Mouse (Mus musculus): Measurements from ENCODE around the gene Chml. TPM values are rescaled to one million over a fixed set of nuclear protein-coding genes. Genes with fewer than 3 reads are reported as not detected.

Chml gene
- 5.2 and 11.4 TPM in 2 replicates for total RNA-seq (2014; rRNA removed; ENCODE audit: low replicate concordance)
- polyA plus RNA-seq (2015; fragmentation: Nextera tagmentation; extraction: Ambion mirVana) = 1.8 and 1.9 TPM in 2 replicates

GRCm38 (mm10) chr1:175692246-175692996 is at the start of gene Chml, which contains the start of gene Opn3:
Gene Chml, minus strand, starts transcription at chr1:175692901.
Gene Opn3, minus strand, starts transcription at chr1:175692776.
- Histone ChIP-seq H3K9ac (replicated peaks; ENCODE audit: low read depth, low read length) (peak within 1 kb of the TSS; percentile 87), H3K9me3 (replicated peaks; ENCODE audit: control insufficient read depth, low read length) (no peaks in the 10 kb centered on the region), H3K4me3 (ENCODE audit: low read depth, low read length) (peak within 1 kb of the TSS; percentile 91), H3K27me3 (ENCODE audit: control insufficient read depth, insufficient read depth, low read length) (no peaks in the 10 kb centered on the region), H3K4me2 (ENCODE audit: low read depth, low read length) (peak within 1 kb of the TSS; percentile 98), H3K4me1 (ENCODE audit: control insufficient read depth, insufficient read depth) (peaks cover 31% of the 10 kb centered on the region), H3K36me3 (replicated peaks; ENCODE audit: control insufficient read depth, insufficient read depth, low read length) (peaks cover 8% of the 10 kb centered on the region), H3K27ac (ENCODE audit: low read depth) (peak within 1 kb of the TSS; percentile 93)
- WGBS = under 1% methylated on average over 38 of the region's 73 CpGs
- DNase-seq (ENCODE audit: low spot score) (peak; percentile 99), ATAC-seq (ENCODE audit: insufficient read depth, low read depth) (peak; percentile 97)
- TF ChIP-seq CTCF (IDR thresholded peaks at IDR 0.05; ENCODE audit: low read depth) = no peak
- no peak; the same call in 1 of the 2 replicates for TF ChIP-seq EP300 (IDR thresholded peaks at IDR 0.05; ENCODE audit: low read depth)

GRCm38 (mm10) chr1:175725771-175726170 is 33.1 kb upstream of the Chml start:
- H3K4me3 ChIP-seq (ENCODE audit: low read depth, low read length) = no peak overlapping the region
- TF ChIP-seq EP300 (IDR thresholded peaks at IDR 0.05; ENCODE audit: low read depth) (no peak), CTCF (IDR thresholded peaks at IDR 0.05; ENCODE audit: low read depth) (no peak)
- DNase-seq (ENCODE audit: low spot score) = no peak
- no peak overlapping the region for H3K4me2 ChIP-seq (ENCODE audit: low read depth, low read length)
- no peaks in the 10 kb centered on the region for H3K27me3 ChIP-seq (ENCODE audit: control insufficient read depth, insufficient read depth, low read length)
- no peaks in the 10 kb centered on the region for H3K36me3 ChIP-seq (replicated peaks; ENCODE audit: control insufficient read depth, insufficient read depth, low read length)
- no peak overlapping the region for H3K27ac ChIP-seq (ENCODE audit: low read depth)
- ATAC-seq (ENCODE audit: insufficient read depth, low read depth) = no peak
- 17% methylated on average over 7 of the region's 7 CpGs for WGBS
- H3K4me1 ChIP-seq (ENCODE audit: control insufficient read depth, insufficient read depth) = no peaks in the 10 kb centered on the region
- no peak overlapping the region for H3K9ac ChIP-seq (replicated peaks; ENCODE audit: low read depth, low read length)
- no peaks in the 10 kb centered on the region for H3K9me3 ChIP-seq (replicated peaks; ENCODE audit: control insufficient read depth, low read length)

- 79% methylated on average over 9 of the region's 9 CpGs for WGBS
- H3K4me3 ChIP-seq (ENCODE audit: low read depth, low read length) = no peak overlapping the region
- H3K9me3 ChIP-seq (replicated peaks; ENCODE audit: control insufficient read depth, low read length) = no peaks in the 10 kb centered on the region
- DNase-seq (ENCODE audit: low spot score) (no peak), ATAC-seq (ENCODE audit: insufficient read depth, low read depth) (no peak)
- no peak overlapping the region for H3K9ac ChIP-seq (replicated peaks; ENCODE audit: low read depth, low read length)
- H3K27me3 ChIP-seq (ENCODE audit: control insufficient read depth, insufficient read depth, low read length) = no peaks in the 10 kb centered on the region
- no peaks in the 10 kb centered on the region for H3K36me3 ChIP-seq (replicated peaks; ENCODE audit: control insufficient read depth, insufficient read depth, low read length)
- H3K4me1 ChIP-seq (ENCODE audit: control insufficient read depth, insufficient read depth) = no peaks in the 10 kb centered on the region
- H3K27ac ChIP-seq (ENCODE audit: low read depth) = no peak overlapping the region
- TF ChIP-seq CTCF (IDR thresholded peaks at IDR 0.05; ENCODE audit: low read depth) = no peak
- no peak for TF ChIP-seq EP300 (IDR thresholded peaks at IDR 0.05; ENCODE audit: low read depth)
- H3K4me2 ChIP-seq (ENCODE audit: low read depth, low read length) = no peak overlapping the region
Observed at GRCm38 (mm10) chr1:175716832-175717231, 24.1 kb upstream of the Chml start.

GRCm38 (mm10) chr1:175712338-175712909 is 19.7 kb upstream of the Chml start:
- no peak overlapping the region for H3K4me2 ChIP-seq (ENCODE audit: low read depth, low read length)
- no peaks in the 10 kb centered on the region for H3K4me1 ChIP-seq (ENCODE audit: control insufficient read depth, insufficient read depth)
- no peak for DNase-seq (ENCODE audit: low spot score)
- no peaks in the 10 kb centered on the region for H3K9me3 ChIP-seq (replicated peaks; ENCODE audit: control insufficient read depth, low read length)
- no peak overlapping the region for H3K9ac ChIP-seq (replicated peaks; ENCODE audit: low read depth, low read length)
- H3K36me3 ChIP-seq (replicated peaks; ENCODE audit: control insufficient read depth, insufficient read depth, low read length) = no peaks in the 10 kb centered on the region
- TF ChIP-seq CTCF (IDR thresholded peaks at IDR 0.05; ENCODE audit: low read depth) = no peak
- TF ChIP-seq EP300 (IDR thresholded peaks at IDR 0.05; ENCODE audit: low read depth) = no peak
- H3K27me3 ChIP-seq (ENCODE audit: control insufficient read depth, insufficient read depth, low read length) = no peaks in the 10 kb centered on the region
- H3K4me3 ChIP-seq (ENCODE audit: low read depth, low read length) = no peak overlapping the region
- WGBS = 51% methylated on average over 11 of the region's 11 CpGs
- peak; percentile 44 for ATAC-seq (ENCODE audit: insufficient read depth, low read depth)
- H3K27ac ChIP-seq (ENCODE audit: low read depth) = no peak overlapping the region

- no peak overlapping the region for H3K27ac ChIP-seq (ENCODE audit: low read depth)
- H3K4me3 ChIP-seq (ENCODE audit: low read depth, low read length) = no peak overlapping the region
- no peak overlapping the region for H3K4me2 ChIP-seq (ENCODE audit: low read depth, low read length)
- H3K9ac ChIP-seq (replicated peaks; ENCODE audit: low read depth, low read length) = no peak overlapping the region
- H3K36me3 ChIP-seq (replicated peaks; ENCODE audit: control insufficient read depth, insufficient read depth, low read length) = no peaks in the 10 kb centered on the region
- H3K9me3 ChIP-seq (replicated peaks; ENCODE audit: control insufficient read depth, low read length) = no peaks in the 10 kb centered on the region
- no peaks in the 10 kb centered on the region for H3K4me1 ChIP-seq (ENCODE audit: control insufficient read depth, insufficient read depth)
- H3K27me3 ChIP-seq (ENCODE audit: control insufficient read depth, insufficient read depth, low read length) = no peaks in the 10 kb centered on the region
- ATAC-seq (ENCODE audit: insufficient read depth, low read depth) (no peak), DNase-seq (ENCODE audit: low spot score) (no peak)
- no peak for TF ChIP-seq CTCF (IDR thresholded peaks at IDR 0.05; ENCODE audit: low read depth)
Observed at GRCm38 (mm10) chr1:175708013-175708412, 15.3 kb upstream of the Chml start.
